Mouse (Mus musculus) Muller cell, postnatal 12 days (primary cell): ENCODE measurements around the gene Fmod.

Source experiments
- DNase-seq: peaks from one replicate; pipeline ENCODE4 v3.0.0-alpha.2; 2015; ENCODE audit errors: inconsistent ontology term

The Fmod gene

GRCm38 (mm10) chr1:134096264-134096934 lies 59.3 kb downstream of the Fmod start:
- DNase-seq = peak; percentile 77

GRCm38 (mm10) chr1:134097080-134097855 lies 60.2 kb downstream of the Fmod start:
- no peak for DNase-seq
